Mouse (Mus musculus): ENCODE data around the gene Kcnh2. TPM values are rescaled to one million over a fixed set of nuclear protein-coding genes. Genes with fewer than 3 reads are reported as not detected.

The Kcnh2 gene
- polyA plus RNA-seq, 1 experiment from 2014 or later, result 6.5 TPM

- Histone ChIP-seq H3K9me3 (replicated peaks; ENCODE audit: control insufficient read depth, low read length) (no peaks in the 10 kb centered on the region), H3K27me3 (ENCODE audit: control insufficient read depth, insufficient read depth, low read length) (peaks cover 14% of the 10 kb centered on the region), H3K9ac (ENCODE audit: low read length) (no peak overlapping the region), H3K4me2 (ENCODE audit: low read depth, low read length) (no peak overlapping the region), H3K36me3 (ENCODE audit: control insufficient read depth, insufficient read depth, low read length) (no peaks in the 10 kb centered on the region), H3K4me3 (replicated peaks; ENCODE audit: low read length) (no peak overlapping the region), H3K27ac (ENCODE audit: low read length) (no peak overlapping the region), H3K4me1 (ENCODE audit: control insufficient read depth, insufficient read depth, low read length) (peaks cover 10% of the 10 kb centered on the region)
- ATAC-seq (ENCODE audit: insufficient read depth, low FRiP score), result no peak
- 73% methylated on average over 6 of the region's 6 CpGs for WGBS
These were observed 30.1 kb upstream of the Kcnh2 start for GRCm38 (mm10) chr5:24381486-24381885.

- Histone ChIP-seq H3K4me2 (ENCODE audit: low read depth, low read length) (no peak overlapping the region), H3K9ac (ENCODE audit: low read length) (no peak overlapping the region), H3K27ac (ENCODE audit: low read length) (no peak overlapping the region), H3K9me3 (replicated peaks; ENCODE audit: control insufficient read depth, low read length) (no peaks in the 10 kb centered on the region), H3K4me1 (ENCODE audit: control insufficient read depth, insufficient read depth, low read length) (peaks cover 10% of the 10 kb centered on the region), H3K36me3 (ENCODE audit: control insufficient read depth, insufficient read depth, low read length) (no peaks in the 10 kb centered on the region), H3K4me3 (replicated peaks; ENCODE audit: low read length) (no peak overlapping the region), H3K27me3 (ENCODE audit: control insufficient read depth, insufficient read depth, low read length) (peaks cover 9% of the 10 kb centered on the region)
- WGBS, result 86% methylated on average over 4 of the region's 4 CpGs
- no peak for ATAC-seq (ENCODE audit: insufficient read depth, low FRiP score)
These were observed 29.1 kb upstream of the Kcnh2 start for GRCm38 (mm10) chr5:24380499-24380898.

- no peak overlapping the region for H3K27ac ChIP-seq (ENCODE audit: low read length)
- peaks cover 14% of the 10 kb centered on the region for H3K4me1 ChIP-seq (ENCODE audit: control insufficient read depth, insufficient read depth, low read length)
- peaks cover 9% of the 10 kb centered on the region; the same call in 1 of the 2 replicates for H3K27me3 ChIP-seq (ENCODE audit: control insufficient read depth, insufficient read depth, low read length)
- ATAC-seq (ENCODE audit: insufficient read depth, low FRiP score), result no peak
- 62% methylated on average over 4 of the region's 4 CpGs for WGBS
- no peaks in the 10 kb centered on the region for H3K36me3 ChIP-seq (ENCODE audit: control insufficient read depth, insufficient read depth, low read length)
- H3K4me2 ChIP-seq (ENCODE audit: low read depth, low read length), result no peak overlapping the region
- no peaks in the 10 kb centered on the region for H3K9me3 ChIP-seq (replicated peaks; ENCODE audit: control insufficient read depth, low read length)
- no peak overlapping the region for H3K4me3 ChIP-seq (replicated peaks; ENCODE audit: low read length)
- H3K9ac ChIP-seq (ENCODE audit: low read length), result no peak overlapping the region
These were observed 28.1 kb upstream of the Kcnh2 start for GRCm38 (mm10) chr5:24379501-24379900.

DNA sequence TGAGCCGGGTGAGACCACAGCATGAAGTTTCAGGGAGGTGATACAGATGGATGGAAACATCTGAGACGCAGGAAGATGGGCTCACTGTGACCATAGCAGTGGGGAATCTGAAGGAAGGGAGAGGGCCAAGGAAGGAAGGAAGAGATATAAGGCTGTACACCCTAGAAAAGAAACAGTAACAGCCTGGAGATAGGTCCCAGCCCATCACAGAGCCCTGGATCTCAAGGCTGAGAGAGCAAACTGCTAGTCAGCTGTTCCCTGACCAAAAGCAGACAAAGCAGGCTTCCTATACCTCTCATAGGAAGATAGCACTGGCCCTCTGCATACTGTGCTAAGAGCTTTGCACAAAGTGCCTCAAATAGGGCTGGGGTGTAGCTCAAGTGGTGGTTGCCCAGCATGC is 27.3 kb upstream of the Kcnh2 start:
- peaks cover 9% of the 10 kb centered on the region; the same call in 1 of the 2 replicates for H3K27me3 ChIP-seq (ENCODE audit: control insufficient read depth, insufficient read depth, low read length)
- H3K4me1 ChIP-seq (ENCODE audit: control insufficient read depth, insufficient read depth, low read length), result peaks cover 13% of the 10 kb centered on the region
- 77% methylated on average over 2 of the region's 2 CpGs for WGBS
- H3K9ac ChIP-seq (ENCODE audit: low read length), result no peak overlapping the region
- no peak overlapping the region for H3K4me3 ChIP-seq (replicated peaks; ENCODE audit: low read length)
- no peaks in the 10 kb centered on the region for H3K9me3 ChIP-seq (replicated peaks; ENCODE audit: control insufficient read depth, low read length)
- no peak overlapping the region for H3K27ac ChIP-seq (ENCODE audit: low read length)
- H3K4me2 ChIP-seq (ENCODE audit: low read depth, low read length), result no peak overlapping the region
- no peaks in the 10 kb centered on the region for H3K36me3 ChIP-seq (ENCODE audit: control insufficient read depth, insufficient read depth, low read length)
- ATAC-seq (ENCODE audit: insufficient read depth, low FRiP score), result no peak

GRCm38 (mm10) chr5:24374666-24375328 is 23.4 kb upstream of the Kcnh2 start:
- no peak overlapping the region for H3K4me2 ChIP-seq (ENCODE audit: low read depth, low read length)
- peaks cover 9% of the 10 kb centered on the region; the same call in 1 of the 2 replicates for H3K27me3 ChIP-seq (ENCODE audit: control insufficient read depth, insufficient read depth, low read length)
- 50% methylated on average over 7 of the region's 7 CpGs for WGBS
- no peak overlapping the region for H3K9ac ChIP-seq (ENCODE audit: low read length)
- no peak overlapping the region for H3K4me3 ChIP-seq (replicated peaks; ENCODE audit: low read length)
- no peak overlapping the region for H3K27ac ChIP-seq (ENCODE audit: low read length)
- H3K9me3 ChIP-seq (replicated peaks; ENCODE audit: control insufficient read depth, low read length), result no peaks in the 10 kb centered on the region
- H3K4me1 ChIP-seq (ENCODE audit: control insufficient read depth, insufficient read depth, low read length), result peaks cover 8% of the 10 kb centered on the region
- ATAC-seq (ENCODE audit: insufficient read depth, low FRiP score), result no peak
- H3K36me3 ChIP-seq (ENCODE audit: control insufficient read depth, insufficient read depth, low read length), result no peaks in the 10 kb centered on the region

GRCm38 (mm10) chr5:24374216-24374615 is 22.8 kb upstream of the Kcnh2 start:
- no peaks in the 10 kb centered on the region for H3K36me3 ChIP-seq (ENCODE audit: control insufficient read depth, insufficient read depth, low read length)
- H3K4me2 ChIP-seq (ENCODE audit: low read depth, low read length), result no peak overlapping the region
- H3K27ac ChIP-seq (ENCODE audit: low read length), result no peak overlapping the region
- WGBS, result 22% methylated on average over 6 of the region's 6 CpGs
- peak; percentile 47; the same call in 1 of the 2 replicates for ATAC-seq (ENCODE audit: insufficient read depth, low FRiP score)
- H3K9me3 ChIP-seq (replicated peaks; ENCODE audit: control insufficient read depth, low read length), result no peaks in the 10 kb centered on the region
- H3K4me3 ChIP-seq (replicated peaks; ENCODE audit: low read length), result no peak overlapping the region
- no peak overlapping the region for H3K9ac ChIP-seq (ENCODE audit: low read length)
- peaks cover 8% of the 10 kb centered on the region for H3K4me1 ChIP-seq (ENCODE audit: control insufficient read depth, insufficient read depth, low read length)
- peaks cover 5% of the 10 kb centered on the region; the same call in 1 of the 2 replicates for H3K27me3 ChIP-seq (ENCODE audit: control insufficient read depth, insufficient read depth, low read length)

DNA sequence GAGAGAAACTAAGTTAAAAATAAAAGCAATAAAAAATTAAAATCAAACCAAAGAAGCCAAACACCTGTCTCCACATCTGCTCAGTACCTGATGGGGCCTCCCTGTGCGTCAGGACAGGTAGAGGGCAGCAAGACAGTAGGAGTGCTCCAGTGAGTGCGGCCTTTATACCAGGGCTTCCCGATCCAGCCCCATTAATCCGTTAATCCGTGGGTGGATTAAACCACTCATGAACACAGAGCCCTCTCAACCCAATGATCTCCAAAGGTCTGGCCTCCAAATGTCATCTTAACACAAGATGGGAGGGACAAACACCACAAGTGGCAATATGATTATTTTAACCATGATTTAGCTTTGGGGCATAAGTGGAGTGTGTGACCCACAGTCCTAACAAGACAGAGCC is 22.4 kb upstream of the Kcnh2 start:
- Histone ChIP-seq H3K4me3 (replicated peaks; ENCODE audit: low read length) (no peak overlapping the region), H3K4me1 (ENCODE audit: control insufficient read depth, insufficient read depth, low read length) (peaks cover 8% of the 10 kb centered on the region), H3K36me3 (ENCODE audit: control insufficient read depth, insufficient read depth, low read length) (no peaks in the 10 kb centered on the region), H3K4me2 (ENCODE audit: low read depth, low read length) (no peak overlapping the region), H3K27ac (ENCODE audit: low read length) (no peak overlapping the region), H3K9ac (ENCODE audit: low read length) (no peak overlapping the region), H3K27me3 (ENCODE audit: control insufficient read depth, insufficient read depth, low read length) (peaks cover 4% of the 10 kb centered on the region; the same call in 1 of the 2 replicates), H3K9me3 (replicated peaks; ENCODE audit: control insufficient read depth, low read length) (no peaks in the 10 kb centered on the region)
- no peak for ATAC-seq (ENCODE audit: insufficient read depth, low FRiP score)
- WGBS, result 69% methylated on average over 5 of the region's 5 CpGs

GRCm38 (mm10) chr5:24369767-24370166 is 18.4 kb upstream of the Kcnh2 start:
- no peaks in the 10 kb centered on the region for H3K9me3 ChIP-seq (replicated peaks; ENCODE audit: control insufficient read depth, low read length)
- no peak; the same call in 1 of the 2 replicates for ATAC-seq (ENCODE audit: insufficient read depth, low FRiP score)
- no peak overlapping the region for H3K4me3 ChIP-seq (replicated peaks; ENCODE audit: low read length)
- H3K9ac ChIP-seq (ENCODE audit: low read length), result no peak overlapping the region
- peaks cover 6% of the 10 kb centered on the region for H3K4me1 ChIP-seq (ENCODE audit: control insufficient read depth, insufficient read depth, low read length)
- no peak overlapping the region for H3K27ac ChIP-seq (ENCODE audit: low read length)
- no peaks in the 10 kb centered on the region for H3K36me3 ChIP-seq (ENCODE audit: control insufficient read depth, insufficient read depth, low read length)
- no peak overlapping the region for H3K4me2 ChIP-seq (ENCODE audit: low read depth, low read length)
- WGBS, result 83% methylated on average over 9 of the region's 9 CpGs
- H3K27me3 ChIP-seq (ENCODE audit: control insufficient read depth, insufficient read depth, low read length), result no peaks in the 10 kb centered on the region; the same call in 1 of the 2 replicates

DNA sequence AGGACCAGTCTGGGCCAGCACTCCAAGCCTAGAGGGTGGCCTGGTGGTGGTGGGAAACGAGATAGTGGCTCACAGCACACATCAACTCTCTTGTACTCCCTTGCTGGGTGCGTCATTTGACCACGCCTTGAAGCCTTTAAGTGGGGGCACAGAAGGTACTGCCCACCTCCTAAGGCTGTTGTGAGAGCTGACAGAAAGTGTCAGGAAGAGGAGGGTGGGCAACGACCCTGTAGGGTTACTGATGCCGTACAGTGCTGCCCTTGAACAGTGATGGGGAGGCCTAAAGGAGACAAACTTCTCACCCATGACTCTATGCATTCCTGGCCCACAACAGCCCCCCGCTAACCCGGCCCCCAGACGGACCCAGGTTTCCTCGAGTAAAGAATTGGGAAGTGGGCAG is 15.0 kb upstream of the Kcnh2 start:
- no peak overlapping the region for H3K27ac ChIP-seq (ENCODE audit: low read length)
- no peaks in the 10 kb centered on the region for H3K4me1 ChIP-seq (ENCODE audit: control insufficient read depth, insufficient read depth, low read length)
- H3K9ac ChIP-seq (ENCODE audit: low read length), result no peak overlapping the region
- H3K27me3 ChIP-seq (ENCODE audit: control insufficient read depth, insufficient read depth, low read length), result no peaks in the 10 kb centered on the region
- 78% methylated on average over 9 of the region's 9 CpGs for WGBS
- no peak overlapping the region for H3K4me2 ChIP-seq (ENCODE audit: low read depth, low read length)
- no peak overlapping the region for H3K4me3 ChIP-seq (replicated peaks; ENCODE audit: low read length)
- no peaks in the 10 kb centered on the region for H3K36me3 ChIP-seq (ENCODE audit: control insufficient read depth, insufficient read depth, low read length)
- ATAC-seq (ENCODE audit: insufficient read depth, low FRiP score), result no peak
- H3K9me3 ChIP-seq (replicated peaks; ENCODE audit: control insufficient read depth, low read length), result no peaks in the 10 kb centered on the region
